Mouse (Mus musculus): ENCODE measurements around the gene Zbtb26. TPM values are rescaled to one million over a fixed set of nuclear protein-coding genes. Genes with fewer than 3 reads are reported as not detected.

The Zbtb26 gene
- polyA plus RNA-seq, 1 experiment, result 0.98 TPM

GRCm38 (mm10) chr2:37431609-37432008 is 11.3 kb downstream of the Zbtb26 start:
- TF ChIP-seq MYOD1 (IDR thresholded peaks at IDR 0.05; ENCODE audit: control insufficient read depth, insufficient read length, low read depth), result no peak
- TF ChIP-seq CTCF (IDR thresholded peaks at IDR 0.05; ENCODE audit: control insufficient read depth, insufficient read depth, insufficient read length), result no peak
- TF ChIP-seq MYOG (IDR thresholded peaks at IDR 0.05; ENCODE audit: control insufficient read depth, extremely low read depth, insufficient read length), result no peak
- TF ChIP-seq FOSL1 (IDR thresholded peaks at IDR 0.05; ENCODE audit: insufficient read depth, low read length, poor library complexity, severe bottlenecking), result no peak
- TF ChIP-seq MAX (IDR thresholded peaks at IDR 0.05), result no peak
- no peak for TF ChIP-seq CEBPB (IDR thresholded peaks at IDR 0.05; ENCODE audit: low read depth)
- TF ChIP-seq USF1 (IDR thresholded peaks at IDR 0.05; ENCODE audit: low read depth), result no peak
- Histone ChIP-seq H3K79me2 (ENCODE audit: control insufficient read depth, insufficient read depth) (peaks cover 82% of the 10 kb centered on the region), H3K4me3 (ENCODE audit: insufficient read depth, poor library complexity, severe bottlenecking) (peak overlapping the region; percentile 73), H3K79me3 (ENCODE audit: low read depth) (peaks cover 28% of the 10 kb centered on the region), H3K27me3 (ENCODE audit: control insufficient read depth, insufficient read depth, insufficient read length) (no peaks in the 10 kb centered on the region), H3ac (ENCODE audit: control insufficient read depth, insufficient read length, low read depth) (peak overlapping the region; percentile 28), H3K36me3 (ENCODE audit: control insufficient read depth, insufficient read depth) (peaks cover 46% of the 10 kb centered on the region)

GRCm38 (mm10) chr2:37430593-37431464 is 12.1 kb downstream of the Zbtb26 start:
- H3K79me3 ChIP-seq (ENCODE audit: low read depth), result peaks cover 34% of the 10 kb centered on the region
- H3ac ChIP-seq (ENCODE audit: control insufficient read depth, insufficient read length, low read depth), result peak overlapping the region; percentile 81

GRCm38 (mm10) chr2:37423671-37424070 is 19.3 kb downstream of the Zbtb26 start:
- Histone ChIP-seq H3K79me2 (ENCODE audit: control insufficient read depth, insufficient read depth) (peaks cover 86% of the 10 kb centered on the region), H3ac (ENCODE audit: control insufficient read depth, insufficient read length, low read depth) (no peak overlapping the region), H3K4me3 (ENCODE audit: insufficient read depth, poor library complexity, severe bottlenecking) (peak overlapping the region; percentile 92), H3K36me3 (ENCODE audit: control insufficient read depth, insufficient read depth) (peaks cover 44% of the 10 kb centered on the region), H3K27me3 (ENCODE audit: control insufficient read depth, insufficient read depth, insufficient read length) (no peaks in the 10 kb centered on the region), H3K79me3 (ENCODE audit: low read depth) (peaks cover 58% of the 10 kb centered on the region)
- no peak for TF ChIP-seq MYOD1 (IDR thresholded peaks at IDR 0.05; ENCODE audit: control insufficient read depth, insufficient read length, low read depth)
- TF ChIP-seq FOSL1 (IDR thresholded peaks at IDR 0.05; ENCODE audit: insufficient read depth, low read length, poor library complexity, severe bottlenecking), result no peak
- no peak for TF ChIP-seq CEBPB (IDR thresholded peaks at IDR 0.05; ENCODE audit: low read depth)
- TF ChIP-seq CTCF (IDR thresholded peaks at IDR 0.05; ENCODE audit: control insufficient read depth, insufficient read depth, insufficient read length), result no peak
- no peak for TF ChIP-seq USF1 (IDR thresholded peaks at IDR 0.05; ENCODE audit: low read depth)
- no peak for TF ChIP-seq MAX (IDR thresholded peaks at IDR 0.05)
- TF ChIP-seq MYOG (IDR thresholded peaks at IDR 0.05; ENCODE audit: control insufficient read depth, extremely low read depth, insufficient read length), result no peak

More at GRCm38 (mm10) chr2:37430593-37431464, 12.1 kb downstream of the Zbtb26 start:
- H3K4me3 ChIP-seq (ENCODE audit: insufficient read depth, poor library complexity, severe bottlenecking), result peak overlapping the region; percentile 73
- no peak for TF ChIP-seq CEBPB (IDR thresholded peaks at IDR 0.05; ENCODE audit: low read depth)
- TF ChIP-seq FOSL1 (IDR thresholded peaks at IDR 0.05; ENCODE audit: insufficient read depth, low read length, poor library complexity, severe bottlenecking), result no peak
- TF ChIP-seq MYOG (IDR thresholded peaks at IDR 0.05; ENCODE audit: control insufficient read depth, extremely low read depth, insufficient read length), result no peak
- no peak for TF ChIP-seq MAX (IDR thresholded peaks at IDR 0.05)
- no peak for TF ChIP-seq CTCF (IDR thresholded peaks at IDR 0.05; ENCODE audit: control insufficient read depth, insufficient read depth, insufficient read length)
- TF ChIP-seq MYOD1 (IDR thresholded peaks at IDR 0.05; ENCODE audit: control insufficient read depth, insufficient read length, low read depth), result no peak
- TF ChIP-seq USF1 (IDR thresholded peaks at IDR 0.05; ENCODE audit: low read depth), result no peak
- peaks cover 84% of the 10 kb centered on the region for H3K79me2 ChIP-seq (ENCODE audit: control insufficient read depth, insufficient read depth)
- H3K27me3 ChIP-seq (ENCODE audit: control insufficient read depth, insufficient read depth, insufficient read length), result no peaks in the 10 kb centered on the region
- peaks cover 44% of the 10 kb centered on the region for H3K36me3 ChIP-seq (ENCODE audit: control insufficient read depth, insufficient read depth)

DNA sequence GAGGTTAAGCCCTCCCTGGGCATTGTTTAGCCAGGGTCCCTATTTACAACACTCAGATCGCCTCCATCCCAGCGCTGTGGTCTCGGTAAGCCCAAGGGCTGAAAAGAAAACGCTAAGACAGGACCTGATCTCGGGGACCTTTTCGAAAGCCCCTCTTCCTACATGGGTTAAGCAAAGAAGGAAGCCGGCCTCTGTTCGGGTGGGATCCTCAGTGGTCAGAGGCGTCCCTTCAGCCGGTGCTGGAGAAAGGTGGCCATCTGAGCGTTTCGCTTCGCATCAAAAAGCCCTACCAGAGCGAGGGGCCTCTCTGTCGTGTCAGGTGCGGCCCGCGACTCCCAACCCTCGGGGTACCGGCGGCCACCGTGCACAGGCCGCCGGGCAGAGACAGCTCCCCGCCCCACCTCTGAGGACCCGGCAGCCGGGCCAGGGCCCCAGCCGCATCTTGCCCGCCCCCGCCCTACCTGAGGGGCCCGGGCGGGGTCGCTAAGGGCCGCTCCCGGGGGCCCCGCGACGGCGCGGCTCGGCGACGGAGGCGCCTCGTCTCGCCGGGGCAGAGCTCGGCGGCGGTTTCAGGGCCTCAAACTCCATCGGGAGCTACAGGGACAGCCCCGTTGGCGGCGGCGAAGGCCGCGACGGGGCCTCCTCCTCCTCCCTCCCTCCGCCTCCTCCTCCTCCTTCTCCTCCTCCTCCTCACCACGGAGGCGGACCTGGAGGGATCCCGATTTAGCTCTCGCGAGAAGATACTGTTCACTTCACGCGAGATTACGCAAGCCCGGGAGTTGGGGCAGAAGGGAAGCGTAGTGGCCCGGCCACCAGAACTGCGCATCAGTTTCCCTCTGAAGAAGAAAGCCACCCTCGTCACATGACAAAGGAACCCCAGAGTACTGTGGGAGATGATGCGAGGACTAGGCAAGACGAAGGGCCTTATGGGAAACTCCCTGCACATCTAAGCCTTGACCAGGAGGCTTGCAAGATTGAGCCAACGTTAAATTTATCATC is 20.3 kb downstream of the Zbtb26 start, which contains the start of gene Rc3h2:
Rc3h2 (minus strand) TSS at position 598 of the 999 bp plus-strand sequence.
- Histone ChIP-seq H3K36me3 (ENCODE audit: control insufficient read depth, insufficient read depth) (peaks cover 38% of the 10 kb centered on the region), H3ac (ENCODE audit: control insufficient read depth, insufficient read length, low read depth) (peak within 1 kb of the TSS; percentile 78), H3K27me3 (ENCODE audit: control insufficient read depth, insufficient read depth, insufficient read length) (no peaks in the 10 kb centered on the region), H3K79me2 (ENCODE audit: control insufficient read depth, insufficient read depth) (peaks cover 86% of the 10 kb centered on the region), H3K4me3 (ENCODE audit: insufficient read depth, poor library complexity, severe bottlenecking) (peak within 1 kb of the TSS; percentile 92), H3K79me3 (ENCODE audit: low read depth) (peaks cover 64% of the 10 kb centered on the region)
- TF ChIP-seq CEBPB (IDR thresholded peaks at IDR 0.05; ENCODE audit: low read depth), result peak; percentile 82
- no peak for TF ChIP-seq MYOD1 (IDR thresholded peaks at IDR 0.05; ENCODE audit: control insufficient read depth, insufficient read length, low read depth)
- TF ChIP-seq FOSL1 (IDR thresholded peaks at IDR 0.05; ENCODE audit: insufficient read depth, low read length, poor library complexity, severe bottlenecking), result no peak
- TF ChIP-seq CTCF (IDR thresholded peaks at IDR 0.05; ENCODE audit: control insufficient read depth, insufficient read depth, insufficient read length), result no peak
- peak; percentile 89 for TF ChIP-seq USF1 (IDR thresholded peaks at IDR 0.05; ENCODE audit: low read depth)

DNA sequence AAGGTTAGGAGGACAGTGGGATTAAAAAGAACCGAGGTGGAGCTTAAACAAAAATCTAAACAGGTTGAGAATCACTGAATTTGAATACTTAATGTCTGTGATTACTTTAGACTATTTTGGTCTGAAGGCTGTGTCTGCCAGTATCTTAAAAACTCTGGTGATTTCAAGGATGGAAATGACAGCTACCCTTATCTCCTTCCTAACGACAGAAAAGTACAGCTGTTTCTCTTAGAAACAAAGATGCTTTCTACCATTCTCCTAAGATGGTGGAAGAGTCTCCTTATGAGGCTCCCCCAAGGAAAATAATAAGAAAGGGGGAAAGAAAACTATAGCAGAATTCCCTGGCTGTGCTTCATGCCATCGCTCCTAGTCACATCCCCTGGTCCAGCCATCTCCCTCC is 21.0 kb downstream of the Zbtb26 start:
- Histone ChIP-seq H3K27me3 (ENCODE audit: control insufficient read depth, insufficient read depth, insufficient read length) (no peaks in the 10 kb centered on the region), H3K4me3 (ENCODE audit: insufficient read depth, poor library complexity, severe bottlenecking) (peak overlapping the region; percentile 92), H3K36me3 (ENCODE audit: control insufficient read depth, insufficient read depth) (peaks cover 32% of the 10 kb centered on the region), H3K79me2 (ENCODE audit: control insufficient read depth, insufficient read depth) (peaks cover 86% of the 10 kb centered on the region), H3ac (ENCODE audit: control insufficient read depth, insufficient read length, low read depth) (peak overlapping the region; percentile 78), H3K79me3 (ENCODE audit: low read depth) (peaks cover 62% of the 10 kb centered on the region)
- TF ChIP-seq MAX (IDR thresholded peaks at IDR 0.05), result no peak
- TF ChIP-seq USF1 (IDR thresholded peaks at IDR 0.05; ENCODE audit: low read depth), result no peak
- TF ChIP-seq CTCF (IDR thresholded peaks at IDR 0.05; ENCODE audit: control insufficient read depth, insufficient read depth, insufficient read length), result no peak
- TF ChIP-seq MYOD1 (IDR thresholded peaks at IDR 0.05; ENCODE audit: control insufficient read depth, insufficient read length, low read depth), result no peak
- no peak for TF ChIP-seq CEBPB (IDR thresholded peaks at IDR 0.05; ENCODE audit: low read depth)
- no peak for TF ChIP-seq FOSL1 (IDR thresholded peaks at IDR 0.05; ENCODE audit: insufficient read depth, low read length, poor library complexity, severe bottlenecking)
- TF ChIP-seq MYOG (IDR thresholded peaks at IDR 0.05; ENCODE audit: control insufficient read depth, extremely low read depth, insufficient read length), result no peak

Measured in C2C12 (cell line).